Mouse (Mus musculus) large intestine, adult 2 months (tissue): Measurements from ENCODE around the gene Srsf3. TPM values are rescaled to one million over a fixed set of nuclear protein-coding genes. Genes with fewer than 3 reads are reported as not detected.
"Not testable (repeated sequence)": the region's sequence is repeated elsewhere in the genome, so short reads cannot be mapped to it uniquely, and the experiment has no call there.

Source experiments
- DNase-seq: peaks from one replicate; pipeline ENCODE4 v3.0.0-alpha.2; 2012; ENCODE audit warnings: low read depth, low spot score
- WGBS: fragments of 180-500 bp; shearing (Covaris S2); methylation state at CpG from one replicate; pipeline ENCODE4 v1.1.7; 2018; 5-methylcytosine and 5-hydroxymethylcytosine counted together
- polyA plus RNA-seq: library from polyadenylated mRNA; depleted of rRNA; stranded (reverse); fragments of >200 nt; gene quantifications from 2 replicates; pipeline ENCODE4 v1.2.3, GENCODE M21; 2012; rRNA removed

Gene Srsf3
- 65.1 and 112 TPM in 2 replicates for polyA plus RNA-seq

DNA sequence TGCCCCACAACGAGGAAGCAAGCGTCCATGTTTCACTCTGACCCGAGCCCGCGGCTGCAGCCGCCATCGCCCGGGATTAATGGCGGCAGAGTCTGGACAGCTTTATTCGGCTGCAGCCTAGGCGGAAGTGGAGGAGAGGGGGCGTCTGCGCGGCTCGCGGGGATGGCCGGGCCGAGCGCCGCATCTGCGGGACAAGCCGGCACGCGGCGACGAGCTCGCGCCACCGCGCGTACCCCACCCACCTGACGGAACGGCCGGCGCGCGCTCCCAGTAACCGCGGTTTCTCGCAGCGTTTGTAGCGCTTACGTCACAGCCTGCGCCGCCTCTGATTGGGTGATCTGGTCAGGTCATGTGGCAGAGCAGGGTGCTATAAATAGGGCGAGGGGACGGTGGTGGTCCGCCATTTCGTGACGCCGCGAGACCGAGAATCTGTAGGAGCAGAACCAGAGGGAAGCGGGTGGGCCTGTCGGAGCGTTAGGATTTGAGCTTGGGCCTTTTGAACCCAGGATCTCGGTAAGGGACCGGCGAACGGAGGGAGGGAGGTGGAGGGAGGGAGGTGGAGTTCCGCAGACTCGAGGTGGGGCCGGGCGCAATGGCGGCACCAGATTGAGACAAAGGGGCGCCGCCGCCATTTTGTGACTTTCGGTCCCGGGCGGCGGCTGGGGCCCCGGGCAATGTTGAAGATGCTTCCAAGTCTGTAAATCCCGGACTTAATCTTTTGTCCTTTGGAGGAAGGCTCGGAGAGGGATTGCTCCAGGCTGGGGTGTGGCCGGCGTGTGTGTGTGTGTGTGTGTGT is at the start of gene Srsf3:
Gene Srsf3, plus strand, starts transcription at position 355 of the 796 bp plus-strand sequence.
- WGBS, result under 1% methylated on average over 77 of the region's 77 CpGs

DNA sequence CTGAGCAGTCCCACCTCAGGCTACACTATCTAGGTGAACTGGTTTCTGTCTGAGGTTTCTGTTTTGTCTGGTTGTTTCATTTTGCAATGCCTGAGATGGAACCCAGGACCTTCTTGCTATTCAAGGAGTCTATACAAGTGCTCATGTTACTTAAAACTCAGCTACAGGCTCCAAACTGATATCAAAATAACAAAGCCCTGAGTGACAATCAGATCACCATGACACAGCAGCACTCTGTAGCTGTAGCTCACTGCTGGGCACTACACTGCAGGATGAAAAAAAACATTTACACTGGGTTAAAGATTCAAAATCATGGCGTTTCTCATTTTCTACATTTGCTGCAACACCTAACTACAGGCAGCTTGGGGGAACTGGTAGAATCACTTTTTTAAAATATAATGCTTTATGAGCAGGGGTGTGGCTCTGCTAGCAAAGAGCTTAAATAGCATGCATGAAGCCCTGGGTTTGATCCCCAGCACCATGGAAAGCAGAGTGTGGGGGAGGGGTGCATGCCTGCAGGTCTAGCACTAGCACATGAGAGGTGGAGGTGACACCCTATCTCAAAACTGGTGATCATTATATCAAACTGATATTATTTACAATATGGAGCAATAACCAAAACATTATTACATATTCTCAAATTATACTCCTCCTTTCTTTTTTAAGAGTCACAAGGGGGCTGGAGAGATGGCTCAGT is 47.6 kb upstream of the Srsf3 start:
- DNase-seq, result no peak
- 79% methylated on average over 1 of the region's 1 CpGs for WGBS

More for the DNA sequence above, at the start of gene Srsf3:
- no peak for DNase-seq

DNA sequence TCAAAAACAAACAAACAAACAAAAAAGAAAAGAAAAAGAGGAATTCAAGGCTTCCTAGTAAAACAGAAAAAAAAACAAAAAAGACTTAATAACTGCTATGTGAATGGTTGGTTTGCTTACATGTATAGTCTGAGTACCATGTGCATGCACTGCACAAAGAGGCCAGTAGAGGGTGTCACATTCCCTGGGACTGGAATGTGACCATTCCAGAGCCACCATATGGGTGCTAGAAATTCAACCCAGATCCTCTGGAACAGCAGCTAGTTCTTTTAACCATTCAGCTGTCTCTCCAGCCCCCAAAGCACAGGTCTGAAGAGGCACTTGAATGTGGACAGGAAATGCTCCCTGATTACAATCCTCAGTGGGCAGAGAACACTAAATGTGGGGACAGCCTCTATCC is 45.6 kb upstream of the Srsf3 start:
- no peak for DNase-seq

DNA sequence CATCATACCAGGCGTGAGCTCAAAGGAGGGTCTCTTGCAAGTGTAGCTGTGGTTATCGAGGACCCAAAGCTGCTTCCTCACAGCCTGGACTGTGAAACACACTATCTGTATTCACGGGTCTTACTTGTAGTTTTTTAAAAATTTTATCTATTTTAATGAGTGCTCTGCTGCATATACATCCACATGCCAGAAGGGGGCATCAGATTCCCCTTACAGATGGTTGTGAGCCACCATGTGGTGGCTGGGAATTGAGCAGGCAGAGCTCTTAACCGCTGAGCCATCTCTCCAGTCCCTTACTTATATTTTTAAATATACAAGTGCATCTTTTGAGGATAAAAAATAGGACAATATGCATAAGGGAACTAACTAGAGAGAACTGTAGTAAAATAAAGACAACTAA is 44.7 kb upstream of the Srsf3 start:
- WGBS, result 62% methylated on average over 4 of the region's 4 CpGs
- DNase-seq, result no peak

DNA sequence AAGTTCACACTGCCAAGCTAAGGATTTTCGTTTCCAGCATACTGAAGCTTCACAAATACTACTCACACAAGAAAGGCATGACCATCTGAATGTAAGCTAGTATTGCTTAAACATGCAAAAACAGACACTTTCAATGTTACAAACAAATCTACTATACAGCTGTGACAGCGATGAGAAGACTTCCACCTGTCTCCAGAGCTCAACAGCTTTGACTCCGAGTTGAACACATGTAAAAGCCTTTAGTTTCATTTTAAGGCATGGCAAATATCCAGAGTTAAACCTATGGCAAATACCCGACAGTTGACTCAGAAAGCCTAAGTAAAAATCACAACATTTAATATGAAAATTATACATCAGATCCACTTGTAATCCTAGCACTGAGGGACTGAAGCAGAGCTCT is 44.1 kb upstream of the Srsf3 start:
- no peak for DNase-seq
- 72% methylated on average over 4 of the region's 4 CpGs for WGBS

DNA sequence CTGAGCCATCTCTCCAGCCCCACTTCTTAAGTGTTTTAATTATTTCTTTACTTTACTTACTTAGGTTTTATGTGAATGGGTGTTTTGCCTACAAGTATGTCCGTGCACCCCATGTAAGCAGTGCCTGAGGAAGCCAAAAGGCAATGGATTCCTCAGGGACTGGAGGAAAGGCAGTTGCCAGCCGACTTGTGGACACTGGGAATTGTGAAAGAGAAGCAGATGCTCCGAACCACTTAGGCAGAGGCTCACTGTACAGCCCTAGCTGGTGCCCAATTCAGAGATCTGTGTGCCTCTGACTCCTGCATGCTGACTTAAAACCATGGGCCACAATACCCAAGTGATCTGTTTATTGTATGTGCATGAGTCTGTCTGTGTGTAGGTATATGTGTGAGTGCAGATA is 43.4 kb upstream of the Srsf3 start:
- no peak for DNase-seq
- WGBS, result 81% methylated on average over 3 of the region's 3 CpGs

DNA sequence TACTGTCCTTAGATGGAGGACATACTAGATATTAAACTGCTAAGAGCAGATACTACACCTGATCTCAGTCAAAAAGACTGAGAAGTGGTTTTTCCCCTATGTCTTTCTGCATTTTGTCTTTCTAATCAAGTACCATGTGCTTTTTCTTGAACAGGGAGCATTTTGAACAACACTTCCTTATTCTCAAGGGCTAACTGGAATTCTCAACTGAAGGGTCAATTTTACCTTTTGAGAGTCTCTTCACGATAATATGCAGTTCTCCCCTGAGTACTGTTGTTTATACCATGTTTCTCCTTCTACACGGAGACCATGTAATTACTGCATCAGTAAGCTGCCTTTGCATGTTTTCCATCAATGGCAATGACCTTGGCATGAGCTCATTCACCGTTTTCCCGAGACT is 42.4 kb upstream of the Srsf3 start:
- no peak for DNase-seq

DNA sequence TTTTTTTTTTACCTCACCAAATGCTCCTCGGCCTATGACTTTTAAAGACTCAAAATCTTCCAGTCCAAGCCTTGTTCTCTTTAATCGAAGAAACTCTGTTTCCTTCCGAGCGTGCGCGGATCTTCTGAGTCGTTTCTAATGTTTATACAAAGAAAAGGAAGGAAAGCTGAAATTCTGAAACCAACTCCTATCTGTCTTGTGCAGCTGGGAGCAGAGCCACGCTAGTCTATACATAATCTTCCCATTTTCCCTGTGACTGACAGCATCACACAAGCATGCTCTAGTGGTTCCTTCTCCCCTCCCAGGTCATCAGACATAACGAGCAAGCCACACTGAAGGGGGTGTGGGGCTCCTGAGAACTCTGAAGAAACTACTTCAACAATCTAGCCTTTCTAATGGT is 41.1 kb upstream of the Srsf3 start:
- 83% methylated on average over 9 of the region's 9 CpGs for WGBS
- DNase-seq, result no peak

More for the DNA sequence above, 42.4 kb upstream of the Srsf3 start:
- 66% methylated on average over 4 of the region's 4 CpGs for WGBS

DNA sequence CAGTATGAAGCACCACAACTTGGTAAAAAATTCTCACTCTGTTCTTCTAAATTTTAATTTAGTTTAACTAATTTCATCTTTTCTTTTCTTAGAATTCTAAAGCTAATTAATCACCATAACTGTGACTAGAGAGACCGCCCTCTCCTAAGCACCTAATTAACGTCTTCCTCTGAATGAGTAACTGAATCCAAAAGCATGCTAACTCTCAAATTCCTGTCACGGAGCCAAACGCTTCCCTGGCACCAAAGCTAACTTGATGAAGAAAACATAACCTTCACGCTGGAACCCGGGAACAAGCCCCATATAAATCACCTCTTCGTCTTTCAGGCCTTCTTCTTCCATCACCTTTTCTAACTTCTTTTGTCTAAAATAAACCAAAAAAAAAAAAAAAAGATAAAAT is 40.3 kb upstream of the Srsf3 start:
- WGBS, result 67% methylated on average over 7 of the region's 7 CpGs
- DNase-seq, result no peak

DNA sequence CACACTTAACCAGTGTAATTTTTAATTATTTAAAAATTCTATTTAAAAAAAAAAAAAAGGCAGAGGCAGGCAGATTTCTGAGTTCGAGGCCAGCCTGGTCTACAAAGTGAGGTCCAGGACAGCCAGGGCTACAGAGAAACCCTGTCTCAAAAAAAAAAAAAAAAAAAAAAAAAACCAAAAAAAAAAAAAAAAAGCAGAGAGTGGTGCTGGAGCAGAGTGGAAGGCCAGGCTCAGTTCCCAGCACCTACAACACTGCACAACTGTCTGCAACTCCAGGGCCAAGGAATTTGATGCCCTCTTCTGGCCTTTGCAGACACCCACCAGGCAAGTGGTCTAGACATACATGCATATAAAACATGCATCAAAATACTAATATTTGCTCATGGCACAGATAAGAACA is 39.4 kb upstream of the Srsf3 start:
- DNase-seq, result not testable (repeated sequence)
- 95% methylated on average over 1 of the region's 1 CpGs for WGBS

DNA sequence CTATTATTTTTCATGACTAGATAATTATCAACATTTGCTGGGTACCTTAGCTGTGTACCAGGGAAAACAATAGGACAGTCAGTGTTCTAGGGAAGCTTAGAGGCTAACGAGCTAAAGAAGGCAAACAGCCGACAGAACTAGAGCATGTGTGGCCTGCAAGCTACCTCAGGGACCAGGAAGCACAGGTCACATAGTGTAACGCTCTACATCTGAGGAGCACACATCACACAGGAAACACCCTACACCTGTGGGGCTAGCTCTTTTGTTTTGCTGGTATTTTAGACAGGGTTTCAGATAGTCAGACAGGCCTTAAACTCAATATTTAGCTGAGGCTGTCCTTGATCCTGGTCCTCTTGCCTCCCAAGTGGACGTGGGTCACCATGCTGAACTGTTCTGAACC is 37.8 kb upstream of the Srsf3 start:
- WGBS, result 89% methylated on average over 4 of the region's 4 CpGs
- no peak for DNase-seq

DNA sequence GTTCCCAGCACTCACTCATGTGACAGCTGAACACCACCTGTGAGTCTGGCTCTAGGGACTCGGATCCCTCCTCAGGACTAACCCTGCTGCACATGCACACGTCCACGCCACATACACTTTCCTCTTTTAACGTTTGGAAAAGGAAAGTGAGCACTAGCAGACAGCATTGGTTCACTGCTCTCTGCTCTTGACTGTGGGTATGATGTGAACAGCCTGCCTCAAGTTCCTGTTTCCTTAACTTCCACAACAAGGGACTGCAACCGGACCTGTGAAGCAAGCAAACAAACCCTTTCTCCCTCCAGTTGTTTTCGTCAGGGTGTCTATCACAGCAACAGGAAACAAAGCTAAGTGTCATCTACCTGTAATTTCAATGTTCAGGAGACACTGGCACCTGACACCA is 32.0 kb upstream of the Srsf3 start:
- no peak for DNase-seq
- WGBS, result 74% methylated on average over 6 of the region's 6 CpGs

DNA sequence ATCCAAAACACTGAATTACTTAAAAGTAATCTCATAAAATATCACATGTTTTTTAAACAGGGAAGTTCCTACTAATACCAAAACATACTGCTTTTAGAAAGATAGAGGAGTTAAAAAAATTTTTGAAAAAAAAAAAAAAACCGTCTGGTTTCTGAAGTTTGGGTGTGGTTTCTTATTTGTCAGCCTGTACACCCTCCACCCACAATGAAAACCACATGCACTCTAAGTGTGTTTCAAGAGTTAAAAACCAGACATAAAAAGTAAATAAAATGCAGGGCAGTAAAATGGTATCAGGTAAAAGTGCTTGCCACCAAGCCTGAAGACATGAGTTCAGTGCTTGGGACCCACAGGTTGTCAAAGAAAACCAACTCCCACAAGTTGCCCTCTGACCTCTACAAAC is 28.7 kb upstream of the Srsf3 start:
- 30% methylated on average over 1 of the region's 1 CpGs for whole genome bisulfite sequencing
- DNase-seq, result no peak

DNA sequence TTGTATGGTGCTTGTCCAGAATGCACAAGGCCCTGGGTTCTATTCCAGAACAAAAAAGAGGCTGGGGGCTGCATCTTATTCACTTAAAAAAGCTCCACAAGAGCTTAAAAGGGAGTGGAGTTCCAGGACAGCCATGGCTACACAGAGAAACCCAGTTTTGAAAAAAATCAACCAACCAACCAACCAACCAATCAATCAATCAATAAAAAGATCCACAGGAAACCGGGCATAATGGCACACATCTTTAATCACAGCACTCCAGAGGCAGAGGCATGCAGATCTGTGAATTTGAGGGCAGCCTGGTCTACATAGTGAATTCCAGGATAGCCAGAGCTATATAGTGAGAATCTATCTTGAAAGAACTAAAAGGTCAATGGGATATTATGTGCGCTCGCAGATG is 27.4 kb upstream of the Srsf3 start:
- 91% methylated on average over 3 of the region's 3 CpGs for WGBS
- DNase-seq, result no peak

DNA sequence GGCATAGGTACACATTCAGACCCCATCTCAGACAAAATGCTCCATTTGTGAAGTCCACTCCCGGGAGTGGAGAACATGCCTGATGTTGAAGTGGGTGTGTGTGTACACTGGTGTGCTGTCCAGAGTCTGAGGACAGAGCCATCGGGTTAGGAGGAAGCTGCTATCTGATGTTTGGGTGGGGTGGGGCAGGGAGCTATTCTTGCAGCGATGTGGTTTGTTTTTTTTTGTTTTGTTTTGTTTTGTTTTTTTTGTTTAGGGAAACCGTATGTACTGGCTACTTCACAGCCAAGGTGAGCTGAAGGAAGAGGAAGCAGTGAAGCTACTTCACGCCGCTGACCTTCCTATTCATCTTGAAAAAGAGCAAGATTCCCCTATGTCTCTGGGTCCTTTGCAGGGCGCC is 25.6 kb upstream of the Srsf3 start:
- DNase-seq, result no peak
- under 1% methylated on average over 7 of the region's 7 CpGs for WGBS

DNA sequence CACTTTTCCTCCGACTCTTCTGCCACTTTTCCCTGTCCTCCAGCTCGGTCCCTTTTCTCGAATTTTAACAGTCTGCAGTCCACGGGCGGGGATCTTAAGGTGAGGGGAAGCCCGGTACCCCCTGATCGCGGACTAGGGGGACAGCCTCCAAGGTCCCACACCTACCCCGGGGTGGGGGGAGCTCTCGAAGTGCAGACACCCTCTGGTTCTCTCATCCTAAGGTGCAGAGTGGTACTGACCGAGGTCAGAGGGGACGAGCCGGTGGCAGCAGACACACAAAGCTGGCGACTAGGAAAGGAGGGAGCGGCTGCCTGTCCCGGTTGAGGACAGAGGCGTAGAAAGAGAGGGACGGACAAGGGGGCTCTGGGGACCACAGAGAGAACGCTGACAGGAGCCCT is 25.2 kb upstream of the Srsf3 start:
- DNase-seq, result no peak
- under 1% methylated on average over 19 of the region's 19 CpGs for WGBS

DNA sequence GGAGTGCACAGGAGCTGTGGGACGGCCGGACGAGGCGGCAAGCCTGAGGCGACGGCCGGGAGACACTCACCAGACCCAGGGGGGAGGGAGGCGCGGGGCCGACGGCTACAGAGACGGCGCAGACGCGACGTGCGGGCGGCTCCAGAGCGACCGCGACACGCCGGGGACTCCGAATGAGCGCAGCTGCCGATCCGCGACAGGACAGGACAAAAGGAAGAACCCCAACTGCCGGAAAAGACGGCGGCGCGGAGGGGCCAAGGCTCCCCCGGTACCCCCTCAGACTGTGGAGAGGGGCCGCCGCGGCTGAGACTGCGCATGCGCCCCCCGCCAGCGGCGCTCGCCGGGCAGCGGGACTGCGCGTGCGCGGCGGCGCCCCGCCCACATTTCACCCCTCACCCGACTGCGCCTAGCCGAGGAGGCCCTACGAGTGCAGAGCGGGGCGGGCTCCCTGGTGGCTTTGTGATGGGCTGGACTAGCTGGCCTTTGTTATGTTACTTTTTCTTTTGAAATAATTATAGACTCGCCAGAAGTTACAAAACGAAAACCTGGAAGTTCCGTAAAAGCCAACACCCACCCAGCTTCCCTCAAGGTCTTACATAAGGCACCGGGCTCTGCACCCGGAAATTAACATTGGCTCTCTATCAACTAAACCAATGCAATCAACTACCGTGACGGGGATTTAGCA is 24.6 kb upstream of the Srsf3 start, which contains the start of gene Stk38:
Gene Stk38, minus strand, starts transcription at position 355 of the 685 bp plus-strand sequence.
- WGBS, result under 1% methylated on average over 65 of the region's 65 CpGs
- no peak for DNase-seq

DNA sequence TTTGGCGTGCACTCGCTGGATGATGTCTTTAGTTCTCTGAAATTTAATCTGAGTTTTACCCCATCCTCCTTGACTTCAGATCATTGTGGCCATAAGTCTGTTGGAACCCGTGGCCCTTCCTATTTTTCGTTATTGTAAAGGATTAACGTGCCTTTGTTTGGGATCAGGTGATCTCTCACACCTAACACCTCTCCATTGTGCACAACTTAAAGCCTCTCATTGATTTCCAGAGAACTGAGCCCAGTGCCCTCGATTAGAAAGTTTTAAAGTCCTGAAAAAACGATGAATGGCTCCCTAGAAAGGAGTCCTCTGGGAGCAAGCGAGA is 24.1 kb upstream of the Srsf3 start:
- no peak for DNase-seq
- WGBS, result 14% methylated on average over 8 of the region's 8 CpGs

DNA sequence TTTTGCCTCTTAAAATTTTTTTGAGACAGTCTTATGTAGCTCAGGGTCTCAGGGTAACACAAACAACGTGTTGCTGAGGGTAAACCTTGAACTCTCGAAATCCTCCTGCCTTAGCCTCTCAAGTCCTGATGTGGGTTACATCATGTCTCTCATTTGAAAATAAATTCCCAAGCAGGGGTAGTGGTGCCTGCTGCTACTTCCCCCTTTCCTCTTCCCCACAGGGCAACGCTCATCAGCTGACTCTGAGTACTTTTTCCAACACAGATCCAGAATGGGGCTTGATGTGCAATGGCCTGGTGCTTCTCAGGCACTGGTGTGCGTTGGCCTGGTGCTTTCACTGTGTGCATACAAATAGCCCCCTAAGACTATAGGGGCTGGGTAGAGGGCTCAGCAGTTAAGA is 23.2 kb upstream of the Srsf3 start:
- WGBS, result 84% methylated on average over 4 of the region's 4 CpGs
- DNase-seq, result no peak

DNA sequence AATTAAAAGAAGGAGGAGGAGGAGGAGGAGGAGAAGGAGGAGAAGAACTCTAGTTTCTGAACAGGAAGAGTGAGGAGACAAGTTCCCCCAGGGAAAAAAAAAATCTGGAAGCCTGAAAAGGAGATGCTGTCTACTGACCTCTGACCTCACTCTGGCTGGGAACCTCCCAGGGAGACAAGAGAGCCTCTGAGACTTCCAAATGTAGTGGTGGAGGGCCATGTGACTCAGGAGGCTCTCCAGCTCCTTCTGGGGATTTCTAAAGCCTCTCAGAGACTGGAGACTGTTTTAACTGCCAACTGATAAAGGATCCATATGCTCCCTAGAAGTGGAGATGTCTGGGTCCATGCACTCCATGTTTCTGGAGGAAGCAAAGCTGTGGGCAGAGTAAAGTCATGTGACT is 18.2 kb upstream of the Srsf3 start:
- no peak for DNase-seq

DNA sequence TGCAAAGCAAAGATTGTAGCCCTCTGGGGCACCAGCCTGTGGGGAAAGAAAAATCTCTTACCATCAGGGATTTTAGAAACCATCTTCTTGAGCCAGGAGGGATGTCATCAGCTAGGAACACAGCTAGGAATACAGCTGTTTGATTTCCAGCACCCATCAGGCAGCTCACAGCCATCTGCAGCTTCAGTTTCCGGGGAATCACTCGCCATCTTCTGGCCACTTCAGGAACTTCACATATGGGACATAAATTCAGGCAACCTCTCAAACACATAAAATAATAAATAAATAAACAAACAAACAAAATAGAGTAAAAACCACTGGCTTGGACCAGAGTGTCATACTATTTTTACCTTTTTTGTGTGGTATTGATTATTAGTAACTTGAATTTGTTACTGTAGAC is 16.8 kb upstream of the Srsf3 start:
- DNase-seq, result no peak
- 60% methylated on average over 2 of the region's 2 CpGs for WGBS
